Mouse (Mus musculus) cerebellum, adult 8-10 months (tissue): ENCODE data around the gene Plod3.
A peak's percentile ranks its signal among the peaks of the same experiment; 100 is the strongest.

Experiments used
- DNase-seq: peaks from one replicate; pipeline ENCODE4 v3.0.0; 2022

The Plod3 gene

DNA sequence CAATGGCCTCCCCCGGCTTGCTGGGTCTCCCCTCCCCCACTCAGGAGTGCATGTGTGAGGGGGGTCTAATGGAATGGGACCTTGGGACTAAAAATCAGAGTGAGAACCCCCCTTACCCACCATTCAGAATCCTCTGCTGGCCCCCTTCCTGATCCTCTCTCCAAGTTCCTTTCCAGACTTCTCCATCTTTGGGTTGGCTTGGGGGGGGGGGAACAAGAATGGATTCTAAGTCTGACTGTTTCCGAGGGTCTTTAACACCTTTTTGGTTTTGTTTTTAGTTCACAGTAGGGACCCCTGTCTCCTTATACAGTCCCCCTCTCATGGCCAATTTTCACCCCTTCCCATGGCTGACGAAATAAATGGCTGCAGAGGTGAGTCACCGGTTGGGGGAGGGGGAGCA is 39.3 kb downstream of the Plod3 start, which contains the start of gene Vgf:
TSS of gene Vgf (plus strand) at position 301 of the 400 bp plus-strand sequence.
- no peak for DNase-seq

DNA sequence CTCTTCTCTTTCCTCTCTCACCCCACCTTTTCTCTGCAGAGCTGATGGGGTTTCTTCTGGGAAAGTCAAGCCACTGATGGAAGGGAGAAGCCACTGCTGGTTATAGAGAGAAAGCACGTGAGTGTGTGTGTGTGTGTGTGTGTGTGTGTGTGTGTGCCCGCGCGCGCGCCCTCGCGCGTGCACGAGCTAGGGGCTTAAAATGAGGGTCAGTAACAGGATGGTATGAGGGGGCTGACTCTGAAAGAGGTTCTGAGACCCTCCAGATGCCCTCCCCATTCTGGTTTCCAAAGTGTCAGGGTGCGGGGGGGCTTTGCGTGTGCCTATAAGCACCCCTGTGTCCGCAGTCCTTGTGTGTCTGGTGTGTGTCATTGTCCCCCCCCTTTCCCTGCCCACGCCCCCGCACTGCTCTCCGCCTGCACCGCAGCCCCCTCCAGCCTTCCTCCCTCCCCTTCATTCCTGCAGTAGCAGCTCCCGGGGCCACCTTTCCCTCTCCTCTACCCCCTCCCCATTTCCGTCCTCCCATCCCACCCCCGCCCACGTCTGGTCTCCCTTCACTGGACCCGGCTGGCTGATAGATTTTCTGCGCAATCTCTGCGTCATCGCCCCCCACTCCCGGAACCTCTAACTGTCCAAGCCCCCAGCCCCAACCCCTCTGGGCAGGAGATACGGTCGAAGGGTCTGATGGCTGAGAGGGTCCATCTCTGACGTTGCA is 41.9 kb downstream of the Plod3 start:
- no peak for DNase-seq

DNA sequence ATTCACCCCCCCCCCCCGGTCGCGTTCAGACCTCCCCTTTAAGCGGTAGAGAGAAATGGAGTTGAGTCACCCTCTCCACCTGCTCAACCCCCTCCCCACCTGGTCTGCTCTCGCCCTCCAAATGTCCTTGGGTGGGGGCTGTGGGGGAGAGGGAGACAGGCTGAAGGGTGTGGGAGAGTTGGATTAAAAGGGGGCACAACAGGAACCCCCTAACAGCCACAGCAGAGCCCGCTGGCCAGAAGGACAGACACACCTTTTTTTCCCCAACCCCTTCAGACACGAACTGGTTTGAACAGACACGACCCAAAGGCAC is 42.4 kb downstream of the Plod3 start:
- DNase-seq: no peak

DNA sequence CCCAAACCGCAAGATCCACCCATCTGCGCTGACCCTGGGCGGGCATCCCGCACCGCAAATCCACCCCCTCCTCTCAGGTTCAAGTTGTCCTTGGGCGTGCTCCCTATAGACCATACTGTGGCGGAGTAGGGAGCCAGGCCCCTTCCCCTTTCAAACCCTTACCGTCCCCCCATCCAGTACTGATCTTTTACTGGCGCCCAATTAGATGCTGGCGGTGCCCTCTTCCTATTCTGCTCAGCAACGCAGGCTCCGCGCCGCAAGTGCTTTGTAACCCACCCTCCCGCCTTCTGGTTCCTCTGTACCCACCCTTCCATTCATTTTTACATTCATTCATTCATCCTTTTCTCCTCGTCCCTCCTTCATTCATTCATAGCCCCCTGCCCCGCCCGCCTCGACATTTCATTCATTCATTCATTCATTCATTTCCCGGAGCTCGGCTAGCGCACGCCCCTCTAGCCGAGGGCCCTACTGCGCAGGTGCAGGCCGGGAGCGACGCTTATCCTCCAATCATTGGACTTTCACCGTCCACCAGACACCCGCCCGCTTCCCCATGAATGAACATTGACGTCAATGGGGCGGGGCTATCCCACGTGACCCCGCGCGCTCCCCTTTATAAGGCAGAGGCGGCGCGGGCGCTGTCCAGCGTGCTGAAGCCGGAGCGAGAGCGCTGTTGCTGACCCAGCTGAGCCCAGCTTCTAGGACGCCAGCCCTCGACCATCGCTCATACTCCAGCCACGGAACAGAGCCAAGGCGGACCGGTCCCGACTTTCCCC is 43.0 kb downstream of the Plod3 start:
- DNase-seq: peak; percentile 94

DNA sequence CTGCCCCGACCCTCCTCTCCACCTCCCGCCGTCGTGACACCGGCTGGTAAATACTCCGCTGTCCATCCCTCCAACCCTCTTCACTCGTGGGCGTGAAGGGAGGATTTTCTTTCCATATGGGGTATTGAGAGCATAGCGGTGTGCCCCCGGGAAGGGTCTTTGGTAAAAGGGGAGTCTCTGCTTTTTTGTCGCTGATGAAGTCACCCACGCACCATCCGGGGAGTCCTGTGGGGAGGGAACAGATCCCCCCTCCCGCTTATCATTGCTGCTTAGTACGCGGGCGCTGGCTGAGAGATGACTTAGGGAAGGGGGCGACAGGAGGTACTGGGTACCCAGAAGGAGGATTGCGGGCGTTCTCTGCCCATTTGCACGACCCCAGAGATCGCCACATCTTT is 43.6 kb downstream of the Plod3 start:
- no peak for DNase-seq

DNA sequence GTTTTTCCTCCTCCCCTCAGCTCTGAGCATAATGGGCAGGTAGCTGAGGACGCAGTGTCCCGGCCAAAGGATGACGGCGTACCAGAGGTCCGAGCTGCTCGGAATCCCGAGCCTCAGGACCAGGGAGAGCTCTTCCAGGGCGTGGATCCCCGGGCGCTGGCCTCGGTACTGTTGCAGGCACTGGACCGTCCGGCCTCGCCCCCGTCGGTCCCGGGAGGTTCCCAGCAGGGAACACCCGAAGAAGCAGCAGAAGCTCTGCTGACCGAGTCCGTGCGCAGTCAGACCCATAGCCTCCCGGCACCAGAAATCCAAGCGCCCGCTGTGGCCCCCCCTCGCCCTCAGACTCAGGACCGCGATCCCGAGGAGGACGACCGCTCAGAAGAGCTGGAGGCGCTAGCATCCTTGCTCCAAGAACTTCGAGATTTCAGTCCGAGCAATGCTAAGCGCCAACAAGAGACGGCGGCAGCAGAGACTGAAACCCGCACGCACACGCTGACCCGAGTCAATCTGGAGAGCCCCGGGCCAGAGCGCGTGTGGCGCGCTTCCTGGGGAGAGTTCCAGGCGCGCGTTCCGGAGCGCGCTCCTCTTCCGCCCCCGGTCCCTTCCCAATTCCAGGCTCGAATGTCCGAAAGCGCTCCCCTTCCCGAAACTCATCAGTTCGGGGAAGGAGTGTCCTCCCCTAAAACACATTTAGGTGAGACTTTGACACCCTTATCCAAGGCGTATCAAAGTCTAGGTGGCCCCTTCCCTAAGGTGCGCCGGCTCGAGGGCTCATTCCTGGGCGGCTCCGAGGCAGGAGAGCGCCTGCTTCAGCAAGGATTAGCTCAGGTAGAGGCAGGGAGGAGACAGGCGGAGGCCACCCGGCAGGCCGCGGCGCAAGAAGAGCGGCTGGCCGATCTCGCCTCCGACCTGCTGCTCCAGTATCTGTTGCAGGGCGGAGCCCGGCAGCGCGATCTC is 44.5 kb downstream of the Plod3 start:
- DNase-seq: peak; percentile 36

DNA sequence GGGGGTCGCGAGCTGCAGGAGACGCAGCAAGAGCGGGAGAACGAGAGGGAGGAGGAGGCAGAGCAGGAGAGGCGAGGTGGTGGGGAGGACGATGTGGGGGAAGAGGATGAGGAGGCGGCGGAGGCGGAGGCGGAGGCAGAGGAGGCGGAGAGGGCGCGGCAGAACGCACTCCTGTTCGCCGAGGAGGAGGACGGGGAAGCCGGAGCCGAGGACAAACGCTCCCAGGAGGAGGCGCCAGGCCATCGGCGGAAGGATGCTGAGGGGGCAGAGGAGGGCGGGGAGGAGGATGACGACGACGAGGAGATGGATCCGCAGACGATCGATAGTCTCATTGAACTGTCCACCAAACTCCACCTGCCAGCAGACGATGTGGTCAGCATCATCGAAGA is 45.2 kb downstream of the Plod3 start:
- DNase-seq: peak; percentile 37

DNA sequence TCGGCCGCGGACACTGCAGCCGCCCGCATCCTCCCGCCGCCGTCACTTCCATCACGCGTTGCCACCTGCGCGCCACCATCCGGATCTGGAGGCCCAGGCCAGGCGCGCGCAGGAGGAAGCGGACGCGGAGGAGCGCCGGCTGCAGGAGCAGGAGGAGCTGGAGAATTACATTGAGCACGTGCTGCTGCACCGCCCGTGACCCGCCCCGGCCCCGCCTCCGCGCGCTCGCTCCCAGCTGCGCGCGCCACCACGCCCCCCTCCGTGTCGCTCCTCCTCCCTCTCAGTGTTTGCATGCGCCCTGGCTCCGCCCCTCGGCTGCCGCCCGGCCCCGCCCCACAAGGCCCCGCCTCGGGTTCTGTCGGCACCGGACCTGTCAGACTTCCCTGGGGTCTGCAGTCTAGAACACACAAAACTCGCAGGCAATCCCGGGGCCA is 45.8 kb downstream of the Plod3 start:
- peak; percentile 72 for DNase-seq

DNA sequence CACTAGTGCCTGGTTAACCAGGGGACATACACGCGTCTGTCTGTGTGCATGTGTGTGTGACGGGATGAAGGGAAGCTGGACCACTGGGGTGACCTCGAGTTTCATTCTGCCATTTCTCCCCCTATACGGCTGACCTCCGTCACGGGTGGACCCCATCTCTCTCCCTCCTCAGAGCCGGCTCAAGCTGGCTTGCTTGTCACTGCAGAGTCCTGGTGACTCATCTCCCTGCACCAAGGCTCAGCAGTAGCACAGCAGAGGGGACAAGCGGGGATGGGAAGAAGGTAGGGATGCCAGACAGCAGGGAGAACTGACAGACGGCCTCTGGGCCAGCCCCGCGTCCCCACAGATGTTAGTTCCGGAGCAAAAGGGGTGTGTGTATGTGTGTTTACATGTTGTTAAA is 49.4 kb downstream of the Plod3 start:
- DNase-seq: no peak

DNA sequence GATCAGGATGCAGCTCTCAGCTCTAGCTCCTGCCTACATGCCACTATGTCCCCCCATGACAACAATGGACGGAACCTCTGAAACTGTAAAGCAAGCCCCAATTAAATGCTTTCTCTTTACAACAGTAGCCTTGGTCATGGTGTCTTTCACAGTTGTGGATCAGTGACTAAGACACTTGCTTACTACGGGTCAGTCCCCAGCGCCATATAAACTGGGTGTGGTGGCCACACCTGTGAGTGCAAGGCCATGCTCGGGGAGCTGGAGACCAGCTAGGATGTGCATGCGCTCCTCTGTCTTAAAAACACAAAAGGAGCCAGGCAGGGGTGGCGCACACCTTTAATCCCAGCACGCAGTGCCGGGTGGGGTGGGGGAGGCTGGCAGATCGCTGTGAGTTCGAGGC is 52.6 kb downstream of the Plod3 start:
- DNase-seq: no peak

DNA sequence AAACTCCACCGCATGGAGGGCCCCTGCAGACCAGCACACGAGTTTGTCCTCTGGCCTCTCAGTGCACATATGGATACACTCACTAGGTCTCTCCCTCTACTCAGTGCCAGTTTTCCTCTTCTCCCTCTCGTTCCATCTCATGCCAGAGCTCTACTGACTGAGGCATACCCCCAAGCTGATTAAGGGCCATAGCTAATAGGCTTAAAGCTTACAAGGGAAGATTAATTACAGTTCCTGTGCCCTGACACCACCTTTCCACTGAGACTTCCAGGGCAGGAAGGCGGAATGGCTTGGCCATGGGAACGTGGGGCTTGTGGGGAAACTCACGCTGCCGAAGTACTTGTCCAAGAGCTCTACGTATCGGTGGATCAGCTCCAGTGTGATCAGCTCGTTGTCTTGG is 54.6 kb downstream of the Plod3 start:
- DNase-seq: no peak

DNA sequence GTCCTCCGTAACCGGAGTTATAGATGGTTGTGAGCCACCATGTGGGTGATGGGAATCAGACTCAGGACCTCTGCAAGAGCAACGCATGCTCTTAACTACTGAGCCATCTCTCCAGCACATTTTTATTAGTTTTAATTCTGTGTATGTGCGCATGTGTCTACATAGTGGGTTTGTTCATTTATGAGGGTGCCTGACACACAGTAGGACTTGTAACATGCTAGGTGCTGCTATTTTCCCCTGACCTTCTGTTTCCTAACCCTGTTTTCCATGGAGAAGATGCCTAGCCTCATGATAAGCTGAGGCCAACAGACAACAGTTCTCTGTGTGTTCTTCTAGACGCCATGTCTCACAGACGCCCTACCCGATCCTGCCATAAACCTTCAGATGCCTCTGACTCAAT is 57.2 kb downstream of the Plod3 start:
- no peak for DNase-seq

DNA sequence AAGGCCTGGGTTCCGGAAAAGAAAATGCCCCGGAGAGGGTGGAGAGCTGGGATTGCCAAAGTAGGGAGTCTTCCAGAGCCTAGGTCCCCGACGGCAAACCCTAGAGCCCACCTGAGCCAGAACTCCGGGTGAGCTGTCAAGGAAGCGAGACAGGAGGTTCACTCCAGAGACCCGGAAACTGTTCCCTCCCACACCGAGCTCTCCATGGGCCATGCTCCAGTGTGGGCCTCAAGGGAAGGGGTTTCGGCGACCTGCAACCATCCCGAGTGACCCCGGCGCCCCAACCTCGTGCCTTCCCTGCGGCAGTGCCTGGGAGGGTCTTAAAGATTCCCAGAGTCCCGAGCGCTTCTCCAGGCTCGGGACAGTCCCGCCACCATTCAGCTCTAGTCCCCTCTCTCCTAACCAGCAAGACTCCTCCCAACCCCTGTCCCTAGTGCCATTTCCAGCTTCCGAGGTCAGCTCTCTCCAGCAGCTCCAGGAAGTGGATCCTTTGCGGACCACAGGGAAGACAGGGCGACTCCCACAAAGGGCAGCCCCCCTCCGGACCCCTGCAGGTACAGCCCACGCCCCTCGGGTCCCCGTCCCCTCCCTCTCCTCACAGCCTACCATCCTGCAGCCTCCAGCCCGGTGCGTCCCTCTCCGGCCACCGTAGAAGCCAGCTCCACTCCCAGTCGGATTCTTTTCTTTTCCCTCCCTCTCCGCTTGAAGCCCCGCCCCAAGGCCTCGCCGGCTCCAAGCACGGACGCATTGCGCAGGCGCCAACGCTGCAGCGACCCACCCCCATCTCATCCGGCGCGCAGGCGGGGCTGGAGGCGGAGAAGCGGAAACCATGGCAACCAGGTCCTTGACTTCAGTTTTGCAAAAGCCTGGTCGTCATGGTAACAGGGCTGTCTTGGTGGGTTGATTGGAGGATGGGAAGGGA is 58.8 kb downstream of the Plod3 start, which contains the start of gene Ap1s1:
TSS of gene Ap1s1 (minus strand) at position 734 of the 922 bp plus-strand sequence.
- peak; percentile 99 for DNase-seq
